Mouse (Mus musculus) lung, postnatal 10 days (tissue): ENCODE measurements around the gene Enpp6.
"Not testable (repeated sequence)": the region's sequence is repeated elsewhere in the genome, so short reads cannot be mapped to it uniquely, and the experiment has no call there.

ENCODE experiments used
- DNase-seq: peaks from one replicate; pipeline ENCODE4 v3.0.0; 2021

The Enpp6 gene

GRCm38 (mm10) chr8:47005676-47006075 lies 19.0 kb downstream of the Enpp6 start:
- DNase-seq: no peak

GRCm38 (mm10) chr8:47006785-47007184 lies 20.1 kb downstream of the Enpp6 start:
- no peak for DNase-seq

GRCm38 (mm10) chr8:47008220-47008773 lies 21.6 kb downstream of the Enpp6 start:
- no peak for DNase-seq

- peak; percentile 83 for DNase-seq
Measured at GRCm38 (mm10) chr8:47016268-47016946, 29.7 kb downstream of the Enpp6 start.

DNA sequence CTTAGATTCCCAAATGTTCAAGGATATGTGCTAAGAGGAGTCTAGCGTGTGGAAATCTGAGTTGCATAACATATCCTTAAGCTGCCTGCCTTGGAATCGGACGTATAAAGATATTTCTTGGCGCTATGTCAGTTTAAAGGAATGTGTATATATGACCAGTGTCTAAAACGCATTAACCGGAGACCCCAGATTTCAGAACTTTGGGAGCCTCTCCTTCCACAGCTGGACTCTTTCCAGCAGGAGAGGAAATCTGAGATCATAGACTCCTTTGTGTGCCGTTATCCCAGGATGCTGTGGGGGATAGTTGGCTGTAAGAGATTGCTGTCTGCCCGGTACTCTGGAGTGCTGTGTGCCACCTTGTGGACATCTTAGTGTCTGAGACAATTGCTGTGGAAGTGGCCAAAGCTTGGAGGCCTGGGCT lies 34.5 kb downstream of the Enpp6 start:
- DNase-seq: peak; percentile 41

DNA sequence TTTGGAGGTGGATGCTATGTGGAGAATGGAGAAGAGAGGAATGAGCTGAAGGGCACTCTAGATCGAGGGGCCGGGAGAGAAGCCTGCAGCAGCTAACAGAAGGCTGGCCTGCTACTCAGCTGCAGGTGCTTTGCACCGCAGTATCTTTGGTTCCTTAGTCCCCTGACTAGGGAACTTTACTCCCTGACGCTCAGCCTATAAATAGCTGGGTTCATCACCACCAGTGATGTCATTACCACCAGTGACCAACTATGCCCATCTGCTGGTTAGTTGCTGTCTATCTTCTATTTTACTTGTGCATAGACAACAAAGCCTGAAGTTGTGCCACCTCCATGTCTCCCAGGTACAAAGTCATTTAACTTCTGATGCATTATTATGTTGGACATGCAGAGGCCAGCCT lies 37.9 kb downstream of the Enpp6 start:
- DNase-seq: no peak

GRCm38 (mm10) chr8:47026841-47027490 lies 40.3 kb downstream of the Enpp6 start:
- no peak for DNase-seq

GRCm38 (mm10) chr8:47028474-47028873 lies 41.8 kb downstream of the Enpp6 start:
- DNase-seq: no peak

DNA sequence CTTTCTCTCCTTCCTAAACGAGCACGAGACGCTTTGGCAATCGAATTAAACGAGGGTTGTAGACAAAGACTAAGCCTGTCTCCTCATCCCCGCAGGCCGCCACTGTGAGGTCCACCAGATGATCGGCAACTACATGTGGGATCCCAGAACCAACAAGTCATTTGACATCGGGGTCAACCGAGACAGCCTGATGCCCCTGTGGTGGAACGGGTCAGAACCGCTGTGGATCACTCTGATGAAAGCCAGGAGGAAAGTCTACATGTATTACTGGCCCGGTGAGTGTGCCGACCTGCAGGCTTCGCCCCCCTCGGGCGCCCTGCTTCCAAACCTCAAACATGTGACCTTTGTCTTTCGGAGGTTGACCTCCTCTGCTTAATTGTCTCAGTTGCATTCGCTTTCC lies 43.6 kb downstream of the Enpp6 start:
- DNase-seq: no peak

GRCm38 (mm10) chr8:47032081-47032480 lies 45.4 kb downstream of the Enpp6 start:
- DNase-seq: no peak

- DNase-seq: no peak
Measured at GRCm38 (mm10) chr8:47033976-47034375, 47.3 kb downstream of the Enpp6 start.

GRCm38 (mm10) chr8:47036501-47036900 lies 49.8 kb downstream of the Enpp6 start:
- DNase-seq: no peak

DNA sequence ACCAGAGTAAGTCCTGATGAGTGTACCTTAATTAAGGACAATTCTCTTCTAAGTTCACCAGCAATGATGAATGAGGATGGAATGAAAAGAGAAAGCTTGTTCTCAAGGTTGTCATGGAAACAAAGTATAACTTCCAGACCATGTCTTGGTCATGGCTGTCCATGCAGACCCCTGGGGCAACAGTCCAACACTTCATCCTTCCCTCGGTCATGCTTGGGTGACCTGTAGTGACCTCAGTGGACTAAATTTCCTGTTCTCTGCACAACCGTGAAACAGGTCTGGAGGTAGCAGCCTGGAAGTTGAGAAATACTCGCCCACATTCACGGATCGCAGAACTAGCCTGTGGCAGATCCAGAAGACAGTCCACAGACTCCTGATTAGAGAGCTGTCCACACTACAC lies 50.7 kb downstream of the Enpp6 start:
- no peak for DNase-seq

GRCm38 (mm10) chr8:47040215-47040614 lies 53.5 kb downstream of the Enpp6 start:
- not testable (repeated sequence) for DNase-seq

GRCm38 (mm10) chr8:47046340-47046739 lies 59.7 kb downstream of the Enpp6 start:
- no peak for DNase-seq

GRCm38 (mm10) chr8:47047146-47047545 lies 60.5 kb downstream of the Enpp6 start:
- DNase-seq: no peak

DNA sequence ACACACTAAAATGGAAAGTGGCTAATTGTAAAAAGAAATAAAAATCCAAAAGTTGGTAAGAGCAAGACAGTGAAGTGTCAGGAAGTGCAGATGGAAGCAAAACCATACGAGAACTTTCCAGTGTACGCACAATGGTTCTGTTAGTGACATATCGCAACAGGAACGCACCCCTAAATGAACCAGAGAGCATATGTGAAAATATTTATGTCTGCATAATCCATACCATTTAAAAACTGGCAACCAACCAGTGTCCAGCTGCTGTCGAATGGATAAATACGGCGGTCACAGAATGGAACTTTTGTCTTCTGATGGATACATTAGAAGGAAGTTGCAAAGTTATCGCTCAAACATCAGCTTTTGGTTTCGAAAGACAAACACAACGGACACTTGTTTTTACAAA lies 61.9 kb downstream of the Enpp6 start:
- DNase-seq: no peak

GRCm38 (mm10) chr8:47052643-47053042 lies 66.0 kb downstream of the Enpp6 start:
- no peak for DNase-seq

GRCm38 (mm10) chr8:47056086-47056485 lies 69.4 kb downstream of the Enpp6 start:
- DNase-seq: no peak

- DNase-seq: no peak
Measured at GRCm38 (mm10) chr8:47058526-47058925, 71.8 kb downstream of the Enpp6 start.

DNA sequence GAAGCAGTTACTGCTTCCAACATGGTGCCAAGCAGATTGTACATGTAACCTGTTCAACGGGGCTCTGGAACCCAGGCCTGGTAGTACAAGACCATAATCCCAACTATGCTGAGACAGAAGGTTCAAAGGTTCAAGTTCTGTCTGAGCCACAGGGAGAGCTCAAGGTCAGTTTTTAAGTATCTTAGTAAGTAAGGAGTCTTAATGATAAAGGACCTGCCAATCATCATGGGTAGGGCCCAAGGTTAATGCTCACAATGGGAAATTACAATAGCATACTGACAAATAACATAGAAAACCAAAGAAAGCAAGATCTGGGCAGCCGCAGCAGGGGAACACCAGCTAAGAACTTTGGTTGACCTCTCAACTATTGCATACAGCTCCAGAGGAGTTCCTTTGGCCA lies 72.3 kb downstream of the Enpp6 start:
- no peak for DNase-seq

- peak; percentile 53 for DNase-seq
Measured at GRCm38 (mm10) chr8:47061105-47061720, 74.5 kb downstream of the Enpp6 start.

DNA sequence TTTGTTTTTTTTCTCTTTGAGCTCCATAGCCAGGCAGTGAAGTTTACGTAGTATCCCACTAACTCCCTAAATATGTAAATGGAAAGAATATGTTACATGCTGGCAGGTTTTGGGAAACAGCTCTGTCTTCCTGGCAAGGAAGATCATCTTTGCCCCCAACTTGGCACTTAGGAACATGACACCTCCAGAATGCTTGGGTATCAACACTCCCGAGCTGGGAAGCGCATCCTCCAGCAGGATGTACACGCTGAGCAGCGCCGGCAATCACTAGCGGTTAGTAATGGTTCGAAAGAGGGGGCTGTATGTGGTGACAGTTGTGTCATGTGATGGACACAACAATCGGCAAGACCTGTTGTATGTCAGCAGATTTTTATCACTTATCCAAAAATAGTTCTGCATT lies 80.4 kb downstream of the Enpp6 start:
- no peak for DNase-seq

DNA sequence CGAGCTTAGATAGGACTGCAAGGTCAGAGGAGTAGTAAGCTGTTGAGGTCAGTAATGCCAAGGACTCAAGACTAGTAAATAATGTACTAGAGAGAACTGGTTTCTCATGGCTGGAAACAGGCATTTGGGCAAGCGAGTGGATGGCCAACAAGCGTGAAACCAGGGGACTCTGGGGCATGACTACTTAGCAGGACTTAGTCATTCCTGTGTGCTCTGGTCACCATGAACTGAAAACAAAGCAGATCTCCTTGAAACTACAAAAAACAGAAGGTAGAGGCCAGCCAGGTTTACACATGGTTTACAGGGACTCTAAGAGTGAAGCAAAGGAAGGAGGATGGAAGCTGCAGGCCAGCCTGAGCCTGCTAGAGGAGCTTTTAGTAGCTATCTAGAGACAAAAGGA lies 82.9 kb downstream of the Enpp6 start:
- no peak for DNase-seq
